28 mouse cellular contexts compared by ENCODE assay signal in genomic region chr2:33942085-33942484, GRCm38 (mm10). TPM values are rescaled to one million over a fixed set of nuclear protein-coding genes. Genes with fewer than 3 reads are reported as not detected.
DNase-seq lines count a peak whose midpoint lies in the region; ATAC-seq and TF ChIP-seq lines count a peak whose summit lies in the region.
"Had no signal": no experiment of that assay in that cellular context is flagged by ENCODE, and none has a peak within 500 bp of the region (broad histone marks: within the 10 kb centered on the region; RNA-seq: fewer than 3 reads in every experiment).

No protein-coding gene starts in this region.

- 0 out of 2 replicates have a peak overlapping the region, but pooled peaks have one; percentile 10 for H3K9ac ChIP-seq in heart, embryonic 11.5 days (ENCODE audit: low read depth, low read length)
- H3K9ac ChIP-seq in heart, adult 2 months (ENCODE audit: low read depth, low read length): no peak overlapping the region
- H3K9ac ChIP-seq in hindbrain, embryonic 14.5 days: no peak overlapping the region
- H3K9ac ChIP-seq: embryonic facial prominence, embryonic 12.5 days; forebrain, embryonic 12.5 days; forebrain, postnatal 0 days; heart, embryonic 15.5 days; liver, embryonic 12.5 days; liver, postnatal 0 days had no signal

- no peaks in the 10 kb centered on the region for H3K36me3 ChIP-seq in heart, embryonic 11.5 days (ENCODE audit: control insufficient read depth, insufficient read depth, low read length)
- H3K36me3 ChIP-seq in heart, adult 2 months (ENCODE audit: control insufficient read depth, insufficient read depth, low read length): no peaks in the 10 kb centered on the region
- H3K36me3 ChIP-seq in megakaryocyte, embryonic 14.5 days (replicated peaks; ENCODE audit: low read length): peaks cover 24% of the 10 kb centered on the region
- no peaks in the 10 kb centered on the region for H3K36me3 ChIP-seq in hindbrain, embryonic 14.5 days (replicated peaks; ENCODE audit: control insufficient read depth, insufficient read depth)
- H3K36me3 ChIP-seq: embryonic facial prominence, embryonic 12.5 days; forebrain, embryonic 12.5 days; heart, embryonic 15.5 days; liver, embryonic 12.5 days had no signal

- DNase-seq in heart, adult 2 months: no peak
- DNase-seq in brain, adult 2 months (ENCODE audit: low read depth, low spot score): peak; percentile 64
- DNase-seq in hindbrain, embryonic 14.5 days (ENCODE audit: low spot score): no peak
- DNase-seq in urinary bladder, postnatal 36 days (ENCODE audit: low spot score in 2 of 2): no peak
- DNase-seq: adrenal gland, adult 2 months; adrenal gland, postnatal 36 days; cerebellum, adult 9-10 months; cerebellum, postnatal 36 days; forebrain, postnatal 0 days; heart, postnatal 36 days; kidney, adult 2 months; kidney, postnatal 36 days; liver, postnatal 0 days; lung, postnatal 36 days; right cerebral cortex, adult 18-20 months; spleen, adult 18-20 months had no signal

- no peak for TF ChIP-seq EP300 in heart, adult 2 months (IDR thresholded peaks at IDR 0.05; ENCODE audit: insufficient read depth, low read depth, low read length)

- H3K4me2 ChIP-seq in heart, embryonic 11.5 days: no peak overlapping the region
- H3K4me2 ChIP-seq in hindbrain, embryonic 14.5 days (replicated peaks): no peak overlapping the region
- H3K4me2 ChIP-seq: embryonic facial prominence, embryonic 12.5 days; forebrain, embryonic 12.5 days; heart, embryonic 15.5 days; liver, embryonic 12.5 days had no signal

- no peaks in the 10 kb centered on the region for H3K27me3 ChIP-seq in heart, embryonic 11.5 days (ENCODE audit: control insufficient read depth, insufficient read depth, low read length)
- H3K27me3 ChIP-seq in heart, adult 2 months (ENCODE audit: control insufficient read depth, insufficient read depth, low read length): no peaks in the 10 kb centered on the region; the same call in 1 of the 2 replicates
- peaks cover 17% of the 10 kb centered on the region for H3K27me3 ChIP-seq in megakaryocyte, embryonic 14.5 days (replicated peaks)
- no peaks in the 10 kb centered on the region for H3K27me3 ChIP-seq in hindbrain, embryonic 14.5 days (ENCODE audit: control insufficient read depth, insufficient read depth, low read length)
- H3K27me3 ChIP-seq: embryonic facial prominence, embryonic 12.5 days; forebrain, embryonic 12.5 days; heart, embryonic 15.5 days; liver, embryonic 12.5 days had no signal

- intact Hi-C loops in heart, adult 2 months (cut with DNase I): no loop called here

- 53% methylated on average over 2 of the region's 2 CpGs for WGBS in heart, embryonic 11.5 days (ENCODE audit: insufficient replicate concordance)
- 74% methylated on average over 2 of the region's 2 CpGs for WGBS in heart, adult 2 months
- WGBS in hindbrain, embryonic 14.5 days: 50% methylated on average over 2 of the region's 2 CpGs

- no peak overlapping the region for H3K27ac ChIP-seq in heart, embryonic 11.5 days (ENCODE audit: low read depth, low read length)
- H3K27ac ChIP-seq in heart, adult 2 months: no peak overlapping the region
- peak overlapping the region; percentile 35; the same call in 1 of the 2 replicates for H3K27ac ChIP-seq in hindbrain, embryonic 14.5 days
- H3K27ac ChIP-seq: embryonic facial prominence, embryonic 12.5 days; forebrain, embryonic 12.5 days; heart, embryonic 15.5 days; layer of hippocampus, adult 2 months; left cerebral cortex, adult 2 months; liver, embryonic 12.5 days had no signal

- no peaks in the 10 kb centered on the region for H3K4me1 ChIP-seq in heart, embryonic 11.5 days (ENCODE audit: control insufficient read depth, insufficient read depth, low read length)
- H3K4me1 ChIP-seq in heart, adult 2 months (ENCODE audit: control insufficient read depth, insufficient read depth, low read length): no peaks in the 10 kb centered on the region
- peaks cover 66% of the 10 kb centered on the region for H3K4me1 ChIP-seq in megakaryocyte, embryonic 14.5 days
- H3K4me1 ChIP-seq in hindbrain, embryonic 14.5 days (replicated peaks; ENCODE audit: control insufficient read depth, insufficient read depth, low read length): peaks cover 16% of the 10 kb centered on the region
- H3K4me1 ChIP-seq: heart, embryonic 15.5 days; liver, embryonic 12.5 days had no signal

- H3K9me3 ChIP-seq in heart, embryonic 11.5 days (replicated peaks; ENCODE audit: control insufficient read depth, low read length): no peaks in the 10 kb centered on the region
- peaks cover 16% of the 10 kb centered on the region for H3K9me3 ChIP-seq in megakaryocyte, embryonic 14.5 days
- H3K9me3 ChIP-seq in hindbrain, embryonic 14.5 days (ENCODE audit: control insufficient read depth, low read length): no peaks in the 10 kb centered on the region
- H3K9me3 ChIP-seq: embryonic facial prominence, embryonic 12.5 days; forebrain, embryonic 12.5 days; heart, embryonic 15.5 days; liver, embryonic 12.5 days had no signal

- ATAC-seq in heart, embryonic 11.5 days (replicated peaks; ENCODE audit: insufficient number of reproducible peaks, low FRiP score, low TSS enrichment): no peak
- ATAC-seq in megakaryocyte, adult 5-6 weeks (ENCODE audit: poor library complexity, severe bottlenecking): no peak
- no peak for ATAC-seq in hindbrain, embryonic 14.5 days (ENCODE audit: low FRiP score)
- ATAC-seq: CD4-positive, CD25-positive, alpha-beta regulatory T cell, adult 4 months; forebrain, postnatal 0 days; inflammation-experienced regulatory T-cells, adult 6 months; liver, embryonic 12.5 days; liver, postnatal 0 days had no signal

- no peak for TF ChIP-seq POLR2A in heart, adult 2 months (IDR thresholded peaks at IDR 0.05; ENCODE audit: insufficient read depth, low read depth, low read length)

- no peak overlapping the region for H3K4me3 ChIP-seq in heart, embryonic 11.5 days (ENCODE audit: low read depth, low read length)
- H3K4me3 ChIP-seq in heart, adult 2 months: no peak overlapping the region
- peak overlapping the region; percentile 46 for H3K4me3 ChIP-seq in megakaryocyte, embryonic 14.5 days (replicated peaks)
- no peak overlapping the region for H3K4me3 ChIP-seq in hindbrain, embryonic 14.5 days (replicated peaks; ENCODE audit: low read length)
- H3K4me3 ChIP-seq: embryonic facial prominence, embryonic 12.5 days; forebrain, embryonic 12.5 days; heart, embryonic 15.5 days; layer of hippocampus, adult 2 months; left cerebral cortex, adult 2 months; liver, embryonic 12.5 days; myocyte had no signal

- H3K79me2 ChIP-seq in heart, adult 2 months (replicated peaks; ENCODE audit: control insufficient read depth, insufficient read depth, low read length): no peaks in the 10 kb centered on the region

- no peak for TF ChIP-seq CTCF in heart, adult 2 months (IDR thresholded peaks at IDR 0.05)

RNA-seq across cellular contexts. Expression of gene Mvb12b, which starts 54.3 kb away (rescaled TPM):
- polyA plus RNA-seq in heart, embryonic 11.5 days (2014; fragmentation: Nextera tagmentation; extraction: Ambion mirVana): 12.4 and 12.6 TPM in 2 replicates
- total RNA-seq in heart, adult 2 months (2021): 10 to 100 TPM; 17.8 to 21.6 TPM
- 20.4 and 27.5 TPM in 2 replicates for polyA plus RNA-seq in heart, adult 2 months (2012; rRNA removed)
- 181 and 204 TPM in 2 replicates for polyA plus RNA-seq in megakaryocyte, embryonic 14.5 days (2012; ENCODE audit: insufficient read depth, low replicate concordance)
- total RNA-seq in megakaryocyte, adult 5-6 weeks (2015): 22.2 and 23.9 TPM in 2 replicates
- 9.5 and 10.1 TPM in 2 replicates for total RNA-seq in megakaryocyte, adult 5-6 weeks (2017)
- polyA plus RNA-seq in hindbrain, embryonic 14.5 days (2014; fragmentation: Nextera tagmentation; extraction: Ambion mirVana): 48.0 and 54.9 TPM in 2 replicates
